Mouse (Mus musculus): ENCODE measurements around the gene Wdr72. TPM values are rescaled to one million over a fixed set of nuclear protein-coding genes. Genes with fewer than 3 reads are reported as not detected.

Gene Wdr72
- polyA plus RNA-seq, 1 experiment from 2014 or later = 3.6 TPM

GRCm38 (mm10) chr9:74142705-74143104 lies 32.5 kb downstream of the Wdr72 start:
- no peaks in the 10 kb centered on the region for H3K4me1 ChIP-seq (replicated peaks; ENCODE audit: insufficient read depth, low read length)
- no peak overlapping the region for H3K9ac ChIP-seq (ENCODE audit: low read depth, low read length)
- H3K4me2 ChIP-seq (ENCODE audit: low read length) = no peak overlapping the region
- no peaks in the 10 kb centered on the region for H3K9me3 ChIP-seq (replicated peaks; ENCODE audit: low read length)
- H3K27me3 ChIP-seq (ENCODE audit: insufficient read depth, low read length) = no peaks in the 10 kb centered on the region
- TF ChIP-seq CTCF (IDR thresholded peaks at IDR 0.05; ENCODE audit: low read depth) = peak; percentile 28; the same call in 1 of the 2 replicates
- 37% methylated on average over 2 of the region's 2 CpGs for WGBS
- no peaks in the 10 kb centered on the region for H3K36me3 ChIP-seq (ENCODE audit: insufficient read depth, low read length)
- no peak overlapping the region for H3K4me3 ChIP-seq (replicated peaks; ENCODE audit: low read depth, low read length)
- DNase-seq (ENCODE audit: low spot score) (no peak), ATAC-seq (replicated peaks; ENCODE audit: low FRiP score, low read depth) (no peak)
- no peak overlapping the region for H3K27ac ChIP-seq

GRCm38 (mm10) chr9:74145203-74145602 lies 35.0 kb downstream of the Wdr72 start:
- Histone ChIP-seq H3K36me3 (ENCODE audit: insufficient read depth, low read length) (no peaks in the 10 kb centered on the region), H3K4me2 (ENCODE audit: low read length) (no peak overlapping the region), H3K27ac (no peak overlapping the region), H3K4me1 (replicated peaks; ENCODE audit: insufficient read depth, low read length) (no peaks in the 10 kb centered on the region), H3K9me3 (replicated peaks; ENCODE audit: low read length) (no peaks in the 10 kb centered on the region), H3K4me3 (replicated peaks; ENCODE audit: low read depth, low read length) (no peak overlapping the region), H3K9ac (ENCODE audit: low read depth, low read length) (no peak overlapping the region), H3K27me3 (ENCODE audit: insufficient read depth, low read length) (no peaks in the 10 kb centered on the region)
- DNase-seq (ENCODE audit: low spot score) = no peak
- 93% methylated on average over 4 of the region's 4 CpGs for WGBS
- ATAC-seq (replicated peaks; ENCODE audit: low FRiP score, low read depth) = no peak
- no peak for TF ChIP-seq CTCF (IDR thresholded peaks at IDR 0.05; ENCODE audit: low read depth)

- Histone ChIP-seq H3K9ac (ENCODE audit: low read depth, low read length) (no peak overlapping the region), H3K4me2 (ENCODE audit: low read length) (no peak overlapping the region), H3K4me1 (replicated peaks; ENCODE audit: insufficient read depth, low read length) (no peaks in the 10 kb centered on the region), H3K27ac (no peak overlapping the region), H3K36me3 (ENCODE audit: insufficient read depth, low read length) (no peaks in the 10 kb centered on the region), H3K27me3 (ENCODE audit: insufficient read depth, low read length) (no peaks in the 10 kb centered on the region), H3K4me3 (replicated peaks; ENCODE audit: low read depth, low read length) (no peak overlapping the region), H3K9me3 (replicated peaks; ENCODE audit: low read length) (no peaks in the 10 kb centered on the region)
- ATAC-seq (replicated peaks; ENCODE audit: low FRiP score, low read depth) = no peak
- no peak for TF ChIP-seq CTCF (IDR thresholded peaks at IDR 0.05; ENCODE audit: low read depth)
- WGBS = 62% methylated on average over 8 of the region's 8 CpGs
- DNase-seq (ENCODE audit: low spot score) = no peak
Measured at GRCm38 (mm10) chr9:74148306-74148705, 38.1 kb downstream of the Wdr72 start.

GRCm38 (mm10) chr9:74160361-74160933 lies 50.3 kb downstream of the Wdr72 start:
- Histone ChIP-seq H3K4me3 (replicated peaks; ENCODE audit: low read depth, low read length) (no peak overlapping the region), H3K27me3 (ENCODE audit: insufficient read depth, low read length) (no peaks in the 10 kb centered on the region), H3K9me3 (replicated peaks; ENCODE audit: low read length) (no peaks in the 10 kb centered on the region), H3K9ac (ENCODE audit: low read depth, low read length) (no peak overlapping the region), H3K36me3 (ENCODE audit: insufficient read depth, low read length) (no peaks in the 10 kb centered on the region), H3K4me1 (replicated peaks; ENCODE audit: insufficient read depth, low read length) (no peaks in the 10 kb centered on the region), H3K4me2 (ENCODE audit: low read length) (no peak overlapping the region), H3K27ac (no peak overlapping the region)
- ATAC-seq (replicated peaks; ENCODE audit: low FRiP score, low read depth) (no peak), DNase-seq (ENCODE audit: low spot score) (no peak)
- WGBS = 77% methylated on average over 11 of the region's 11 CpGs
- no peak for TF ChIP-seq CTCF (IDR thresholded peaks at IDR 0.05; ENCODE audit: low read depth)

- Histone ChIP-seq H3K9me3 (replicated peaks; ENCODE audit: low read length) (no peaks in the 10 kb centered on the region), H3K9ac (ENCODE audit: low read depth, low read length) (no peak overlapping the region), H3K27ac (no peak overlapping the region), H3K4me1 (replicated peaks; ENCODE audit: insufficient read depth, low read length) (no peaks in the 10 kb centered on the region), H3K4me3 (replicated peaks; ENCODE audit: low read depth, low read length) (no peak overlapping the region), H3K27me3 (ENCODE audit: insufficient read depth, low read length) (no peaks in the 10 kb centered on the region), H3K4me2 (ENCODE audit: low read length) (no peak overlapping the region), H3K36me3 (ENCODE audit: insufficient read depth, low read length) (no peaks in the 10 kb centered on the region)
- ATAC-seq (replicated peaks; ENCODE audit: low FRiP score, low read depth) = no peak
- 80% methylated on average over 2 of the region's 2 CpGs for WGBS
- no peak for DNase-seq (ENCODE audit: low spot score)
- TF ChIP-seq CTCF (IDR thresholded peaks at IDR 0.05; ENCODE audit: low read depth) = no peak
Measured at GRCm38 (mm10) chr9:74165697-74166096, 55.5 kb downstream of the Wdr72 start.

GRCm38 (mm10) chr9:74169904-74170303 lies 59.7 kb downstream of the Wdr72 start:
- H3K4me3 ChIP-seq (replicated peaks; ENCODE audit: low read depth, low read length) = no peak overlapping the region
- no peaks in the 10 kb centered on the region for H3K4me1 ChIP-seq (replicated peaks; ENCODE audit: insufficient read depth, low read length)
- H3K9me3 ChIP-seq (replicated peaks; ENCODE audit: low read length) = no peaks in the 10 kb centered on the region
- no peaks in the 10 kb centered on the region for H3K27me3 ChIP-seq (ENCODE audit: insufficient read depth, low read length)
- H3K4me2 ChIP-seq (ENCODE audit: low read length) = no peak overlapping the region
- DNase-seq (ENCODE audit: low spot score) = no peak
- WGBS = 77% methylated on average over 6 of the region's 6 CpGs
- no peak overlapping the region for H3K9ac ChIP-seq (ENCODE audit: low read depth, low read length)
- no peak for TF ChIP-seq CTCF (IDR thresholded peaks at IDR 0.05; ENCODE audit: low read depth)
- no peaks in the 10 kb centered on the region for H3K36me3 ChIP-seq (ENCODE audit: insufficient read depth, low read length)
- H3K27ac ChIP-seq = no peak overlapping the region
- ATAC-seq (replicated peaks; ENCODE audit: low FRiP score, low read depth) = no peak
